Mouse (Mus musculus): ENCODE data around the gene Acbd3.

- TF ChIP-seq CTCF (IDR thresholded peaks at IDR 0.05; ENCODE audit: low read depth, low read length): no peak
- no peak for TF ChIP-seq EP300 (IDR thresholded peaks at IDR 0.05; ENCODE audit: insufficient read depth, low read depth, low read length)
Measured at GRCm38 (mm10) chr1:180771306-180771705, 45.5 kb downstream of the Acbd3 start.

Data from ES-Bruce4 (cell line).